Mouse (Mus musculus): ENCODE data around the gene Spem1.

DNA sequence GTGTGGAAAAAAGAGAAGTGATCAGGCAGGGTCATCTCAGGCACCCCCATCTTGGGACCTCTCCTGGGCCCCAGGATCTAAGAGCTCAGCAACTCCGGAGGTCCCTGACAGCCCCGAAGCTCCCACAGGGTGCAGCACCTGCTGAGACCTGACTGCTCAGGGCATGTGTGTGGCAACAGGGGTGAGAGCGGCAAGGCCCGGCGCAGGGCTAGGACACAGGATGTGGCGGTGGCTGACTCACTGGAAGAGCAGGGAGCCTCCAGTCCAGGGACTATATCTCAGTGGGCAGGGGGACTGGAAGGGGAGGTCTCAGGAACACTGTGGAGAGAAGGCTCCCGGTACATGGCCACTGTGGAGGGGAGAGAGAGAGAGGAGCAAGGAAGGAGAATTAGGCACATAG, 24.1 kb downstream of the Spem1 start:
- TF ChIP-seq POLR2A (IDR thresholded peaks at IDR 0.05; ENCODE audit: low read depth, low read length) (no peak), CTCF (IDR thresholded peaks at IDR 0.05; ENCODE audit: extremely low read depth, insufficient read length, insufficient replicate concordance, low read depth, low read length) (no peak)
